Mouse (Mus musculus) cerebellum, adult 2 months (tissue): ENCODE data around the gene Cdhr5.

Source experiments
- CTCF ChIP-seq: fragments of 200-500 bp; IDR thresholded peaks from 2 replicates; pipeline ENCODE4 v1.5.1; 2011; ENCODE audit warnings: low read depth, mild to moderate bottlenecking, control low read depth, low read length, moderate library complexity, borderline replicate concordance; ENCODE audit not compliant: insufficient read depth
- POLR2A ChIP-seq: fragments of 200-500 bp; IDR thresholded peaks from 2 replicates; pipeline ENCODE4 v1.6.1; 2011; ENCODE audit warnings: low read length, control low read depth, borderline replicate concordance; ENCODE audit not compliant: insufficient read depth

GRCm38 (mm10) chr7:141220377-141220776 lies 56.2 kb downstream of the Cdhr5 start:
- TF ChIP-seq POLR2A, result no peak
- TF ChIP-seq CTCF, result no peak
